Mouse (Mus musculus): ENCODE results near the gene Lcmt1.

Lcmt1 gene

GRCm38 (mm10) chr7:123360185-123360584, 9.4 kb upstream of the Lcmt1 start:
- in situ Hi-C loops (cut with MseI, MboI) = no loop called here

GRCm38 (mm10) chr7:123361229-123361980, 8.2 kb upstream of the Lcmt1 start:
- in situ Hi-C loops (cut with MseI, MboI) = no loop called here

- in situ Hi-C loops (cut with MseI, MboI) = no loop called here
Measured at GRCm38 (mm10) chr7:123362806-123363205, 6.8 kb upstream of the Lcmt1 start.

GRCm38 (mm10) chr7:123363971-123364370, 5.6 kb upstream of the Lcmt1 start:
- in situ Hi-C loops (cut with MseI, MboI) = no loop called here

- in situ Hi-C loops (cut with MseI, MboI) = no loop called here
Measured at GRCm38 (mm10) chr7:123365876-123366741, 3.5 kb upstream of the Lcmt1 start.

GRCm38 (mm10) chr7:123366806-123367205, 2.8 kb upstream of the Lcmt1 start:
- in situ Hi-C loops (cut with MseI, MboI) = no loop called here

GRCm38 (mm10) chr7:123367218-123368150, 2.1 kb upstream of the Lcmt1 start:
- in situ Hi-C loops (cut with MseI, MboI) = no loop called here

- in situ Hi-C loops (cut with MseI, MboI) = no loop called here
Measured at GRCm38 (mm10) chr7:123368187-123368586, 1.4 kb upstream of the Lcmt1 start.

- in situ Hi-C loops (cut with MseI, MboI) = no loop called here
Measured at GRCm38 (mm10) chr7:123368778-123369746, 522 bp upstream of the Lcmt1 start.

- in situ Hi-C loops (cut with MseI, MboI) = no loop called here
Measured at GRCm38 (mm10) chr7:123370700-123371099, 1.1 kb downstream of the Lcmt1 start.

- in situ Hi-C loops (cut with MseI, MboI) = no loop called here
Measured at GRCm38 (mm10) chr7:123371501-123371900, 1.9 kb downstream of the Lcmt1 start.

- in situ Hi-C loops (cut with MseI, MboI) = no loop called here
Measured at GRCm38 (mm10) chr7:123377443-123378400, 8.1 kb downstream of the Lcmt1 start.

GRCm38 (mm10) chr7:123385693-123386407, 16.3 kb downstream of the Lcmt1 start:
- in situ Hi-C loops (cut with MseI, MboI) = no loop called here

- in situ Hi-C loops (cut with MseI, MboI) = no loop called here
Measured at GRCm38 (mm10) chr7:123389686-123390280, 20.2 kb downstream of the Lcmt1 start.

- in situ Hi-C loops (cut with MseI, MboI) = no loop called here
Measured at GRCm38 (mm10) chr7:123394271-123394670, 24.7 kb downstream of the Lcmt1 start.

GRCm38 (mm10) chr7:123396900-123397299, 27.3 kb downstream of the Lcmt1 start:
- in situ Hi-C loops (cut with MseI, MboI) = no loop called here

GRCm38 (mm10) chr7:123397369-123397768, 27.8 kb downstream of the Lcmt1 start:
- in situ Hi-C loops (cut with MseI, MboI) = no loop called here

- in situ Hi-C loops (cut with MseI, MboI) = no loop called here
Measured at GRCm38 (mm10) chr7:123397931-123398330, 28.3 kb downstream of the Lcmt1 start.
